Mouse (Mus musculus): Measurements from ENCODE around the gene Appbp2. TPM values are rescaled to one million over a fixed set of nuclear protein-coding genes. Genes with fewer than 3 reads are reported as not detected.

Appbp2 gene
- polyA plus RNA-seq (2017; shearing (Covaris generic)), result 10 to 100 TPM; 13.4 to 17.3 TPM

DNA sequence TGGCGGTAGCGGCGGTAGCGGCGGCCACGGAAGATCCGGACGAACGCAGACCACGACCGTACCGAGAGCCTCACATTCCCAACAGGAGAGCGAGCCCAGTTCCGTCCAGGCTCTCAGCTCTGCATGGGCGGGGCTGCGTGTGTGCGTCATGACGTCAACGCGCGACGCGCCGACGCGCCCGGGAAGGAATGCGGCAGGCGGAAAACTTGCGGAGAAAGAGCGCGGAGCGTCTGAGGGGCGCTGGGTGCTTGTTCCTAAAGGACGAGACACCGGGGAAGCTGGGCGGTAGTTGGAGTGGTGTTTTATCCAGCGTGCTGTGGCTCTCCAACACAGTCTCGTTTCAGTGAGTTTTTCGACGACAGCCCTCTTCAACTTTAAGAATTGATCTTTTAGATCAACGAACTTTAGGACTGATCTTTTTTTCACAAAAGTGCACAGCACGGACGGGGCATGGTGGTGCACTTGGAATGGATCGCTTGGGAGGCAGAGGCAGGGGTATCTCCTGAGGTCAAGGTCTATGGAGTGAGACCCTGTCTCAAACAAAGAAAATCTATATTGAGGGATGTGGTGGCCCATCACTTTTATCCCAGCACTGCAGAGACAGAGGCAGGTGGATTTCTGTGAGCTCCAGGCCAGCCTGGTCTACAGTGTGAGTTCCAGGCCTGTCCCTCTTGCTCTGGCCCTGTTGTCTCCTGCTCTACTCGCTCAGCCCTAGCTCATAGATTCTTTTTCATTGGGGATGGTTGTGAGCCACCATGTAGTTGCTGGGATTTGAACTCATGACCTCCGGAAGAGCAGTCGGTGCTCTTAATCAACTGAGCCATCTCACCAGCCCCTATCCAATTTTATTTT lies at the start of gene Appbp2:
Appbp2 (minus strand) TSS at position 141 of the 852 bp plus-strand sequence.
- peak; percentile 83 for ATAC-seq

DNA sequence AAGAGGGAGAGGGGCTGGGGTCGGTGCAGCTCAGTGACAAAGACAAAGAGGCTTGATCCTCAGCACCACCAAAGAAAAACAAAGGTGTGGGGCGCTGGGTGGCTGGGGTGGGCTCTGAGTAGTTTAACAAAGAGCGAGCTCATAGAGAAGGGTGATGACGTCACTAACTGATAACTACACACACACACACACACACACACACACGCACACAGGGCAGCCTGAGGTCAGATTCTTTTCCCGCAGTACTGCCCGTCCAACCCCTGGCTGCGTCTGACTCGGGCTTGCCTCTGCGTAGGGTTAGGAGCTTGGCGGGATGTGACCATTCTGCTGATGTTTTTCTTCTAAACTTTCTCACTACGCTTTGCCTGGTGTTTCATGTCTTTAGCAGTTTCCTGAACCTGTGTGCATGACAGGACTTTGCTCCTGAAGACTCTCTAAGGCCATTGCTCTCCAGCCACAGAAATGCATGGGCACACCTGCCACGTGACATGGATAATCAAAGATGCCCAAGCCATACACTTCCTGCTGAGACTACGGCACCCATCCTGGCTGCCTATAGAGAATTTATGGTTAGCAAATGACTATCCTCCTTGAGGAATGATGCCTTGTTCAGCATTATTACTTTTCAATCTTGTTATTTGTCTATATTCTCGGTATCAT lies 46.4 kb upstream of the Appbp2 start:
- no peak for ATAC-seq

DNA sequence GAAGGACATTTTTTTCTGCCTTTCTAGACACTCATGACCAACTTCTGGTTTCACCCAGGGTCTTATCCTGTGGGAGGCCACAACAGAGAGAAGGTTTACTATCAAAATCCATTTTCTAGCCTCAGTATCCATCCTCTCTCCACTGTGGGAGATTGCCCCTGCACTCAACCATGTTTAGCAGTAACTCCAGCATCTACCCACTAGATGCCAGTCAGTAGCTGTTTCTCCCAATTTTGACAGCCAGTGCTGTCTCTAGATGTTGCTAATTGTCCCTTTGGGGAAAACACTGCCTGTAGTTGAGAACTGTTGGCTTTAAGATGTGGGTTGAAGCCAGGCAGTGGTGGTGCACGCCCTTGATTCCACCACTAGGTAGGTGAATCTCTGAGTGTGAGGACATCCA lies 43.2 kb upstream of the Appbp2 start:
- no peak for ATAC-seq

- ATAC-seq, result no peak
These were observed 42.7 kb upstream of the Appbp2 start for GRCm38 (mm10) chr11:85277609-85278008.

DNA sequence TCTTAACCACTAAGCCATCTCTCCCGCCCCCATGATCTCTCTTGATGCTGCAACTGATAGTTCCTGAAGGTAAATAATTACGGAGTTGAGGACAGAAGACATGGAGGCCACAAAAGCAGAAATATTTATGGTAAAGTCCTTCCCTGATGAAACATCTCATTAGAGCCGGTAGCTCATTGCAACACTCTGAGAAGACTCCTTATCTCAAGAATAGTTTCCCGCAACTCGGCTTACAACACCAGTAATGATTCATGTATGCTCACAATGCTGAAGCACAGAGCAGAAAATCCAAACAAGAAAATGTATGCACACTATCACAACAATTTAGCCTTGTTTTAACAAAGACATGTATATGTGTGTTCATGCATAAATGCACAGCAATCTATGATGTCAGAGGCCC lies 40.2 kb upstream of the Appbp2 start:
- no peak for ATAC-seq

DNA sequence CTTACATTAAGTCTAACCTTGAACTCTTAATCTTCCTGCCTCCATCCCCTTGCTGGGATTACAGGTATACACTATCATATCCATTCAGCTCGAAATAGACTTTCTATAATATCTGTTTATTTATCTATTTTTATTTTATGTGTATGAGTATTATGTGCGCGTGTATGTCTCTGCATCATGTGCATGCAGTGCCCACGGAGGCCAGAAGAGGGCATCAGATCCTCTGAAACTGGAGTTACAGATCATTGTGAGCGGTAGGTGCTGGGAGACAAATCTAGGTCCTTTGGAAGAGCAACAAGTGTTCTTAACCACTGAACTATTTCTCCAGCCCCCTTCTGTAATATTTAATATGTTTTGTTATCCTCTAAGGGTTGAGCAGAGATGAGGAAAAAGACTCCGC lies 38.4 kb upstream of the Appbp2 start:
- no peak for ATAC-seq

- no peak for ATAC-seq
These were observed 35.7 kb upstream of the Appbp2 start for GRCm38 (mm10) chr11:85270631-85271030.

DNA sequence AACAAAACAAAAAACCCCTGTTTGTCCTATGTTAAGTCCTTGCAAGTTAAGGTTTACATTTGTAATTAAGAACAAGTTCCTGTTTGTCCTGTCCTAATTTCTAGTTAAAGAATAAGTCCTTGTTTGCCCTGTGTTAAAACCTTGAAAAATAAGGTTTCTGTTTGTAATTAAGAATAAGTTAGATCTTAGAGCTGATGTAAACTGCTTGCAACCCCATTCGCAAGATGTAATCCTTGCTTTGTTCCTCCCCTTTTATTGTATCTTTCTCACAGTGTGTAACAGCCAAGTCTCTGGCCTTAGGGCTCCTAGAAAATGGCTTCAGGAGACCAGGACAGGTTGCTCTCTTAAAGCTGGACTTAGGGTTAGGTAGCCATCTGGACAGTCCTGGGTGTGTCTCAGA lies 32.5 kb upstream of the Appbp2 start:
- no peak for ATAC-seq

DNA sequence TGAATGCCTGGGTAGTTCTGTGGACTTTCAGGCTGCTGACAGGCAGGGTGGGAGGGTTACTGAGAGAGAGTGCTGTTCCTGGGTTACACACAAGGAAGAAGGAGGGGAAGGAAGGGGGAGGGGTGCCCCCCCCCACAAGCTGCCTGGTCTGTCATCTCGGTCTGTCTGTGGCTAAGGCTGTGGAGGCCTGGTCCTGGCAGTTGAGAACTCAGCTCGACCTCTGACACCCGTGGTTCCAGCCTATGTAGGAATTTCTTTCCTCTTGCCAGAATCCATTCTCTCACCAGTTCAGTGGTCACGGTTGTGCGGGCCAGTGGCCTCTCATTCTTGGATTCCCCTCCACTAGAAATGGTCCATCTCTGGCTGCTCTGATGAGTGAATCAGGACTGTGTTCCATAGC lies 29.7 kb upstream of the Appbp2 start:
- no peak for ATAC-seq

GRCm38 (mm10) chr11:85261192-85261591 lies 26.3 kb upstream of the Appbp2 start:
- no peak for ATAC-seq

GRCm38 (mm10) chr11:85258966-85259365 lies 24.0 kb upstream of the Appbp2 start:
- ATAC-seq, result no peak

- no peak for ATAC-seq
These were observed 20.6 kb upstream of the Appbp2 start for GRCm38 (mm10) chr11:85255471-85256027.

GRCm38 (mm10) chr11:85253641-85254040 lies 18.7 kb upstream of the Appbp2 start:
- no peak for ATAC-seq

- no peak for ATAC-seq
These were observed 18.1 kb upstream of the Appbp2 start for GRCm38 (mm10) chr11:85253006-85253405.

- no peak for ATAC-seq
These were observed 17.0 kb upstream of the Appbp2 start for GRCm38 (mm10) chr11:85251955-85252354.

GRCm38 (mm10) chr11:85250467-85250866 lies 15.5 kb upstream of the Appbp2 start:
- ATAC-seq, result no peak

- no peak for ATAC-seq
These were observed 14.4 kb upstream of the Appbp2 start for GRCm38 (mm10) chr11:85249338-85249737.

- ATAC-seq, result no peak
These were observed 13.2 kb upstream of the Appbp2 start for GRCm38 (mm10) chr11:85248151-85248550.

- no peak for ATAC-seq
These were observed 6.3 kb upstream of the Appbp2 start for GRCm38 (mm10) chr11:85241226-85241625.

- no peak for ATAC-seq
These were observed 5.3 kb upstream of the Appbp2 start for GRCm38 (mm10) chr11:85240211-85240610.

- ATAC-seq, result peak; percentile 88
These were observed 454 bp downstream of the Appbp2 start for GRCm38 (mm10) chr11:85234363-85234989.

DNA sequence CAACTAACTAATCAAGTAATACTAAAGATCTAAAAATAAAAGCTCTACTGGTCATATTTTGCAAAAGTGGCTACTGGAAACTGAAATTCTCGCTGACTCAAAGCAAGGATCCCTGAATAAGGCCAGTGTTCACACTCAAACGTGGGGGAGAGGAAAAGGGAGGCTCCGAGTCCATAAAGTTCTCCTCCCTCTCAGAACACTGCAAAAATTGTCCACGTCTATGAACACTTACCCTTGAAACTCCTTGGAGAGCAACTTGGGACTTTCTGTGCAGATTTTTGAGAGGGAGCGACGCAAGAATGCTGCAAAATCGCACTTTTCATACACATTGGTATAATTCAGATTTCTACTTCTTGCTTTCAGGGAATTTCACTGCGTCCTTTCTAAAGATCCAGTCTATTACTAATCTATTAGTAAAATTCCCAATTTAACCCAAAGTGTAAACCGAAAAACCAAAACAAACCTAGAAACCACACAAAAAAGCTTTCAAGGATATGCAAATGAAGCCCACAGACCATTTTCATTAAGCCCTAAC lies 1.2 kb downstream of the Appbp2 start:
- no peak for ATAC-seq

- no peak for ATAC-seq
These were observed 11.7 kb downstream of the Appbp2 start for GRCm38 (mm10) chr11:85223248-85223647.
